Mouse (Mus musculus): ENCODE measurements at regions not wholly inside any gene's neighbourhood (a gene's known extent, or its start where the extent isn't known, plus 50 kb on each side); places are given as distances from the start of the nearest gene placed in this dataset.

GRCm38 (mm10) chr10:9537686-9538085 is 137.3 kb downstream of the Samd5 start:
- TF ChIP-seq CTCF (IDR thresholded peaks at IDR 0.05), result no peak
- TF ChIP-seq POLR2A (IDR thresholded peaks at IDR 0.05; ENCODE audit: insufficient read depth, low read depth, low read length), result no peak
- TF ChIP-seq EP300 (IDR thresholded peaks at IDR 0.05; ENCODE audit: insufficient read depth, low read depth, low read length), result no peak

Measured in heart, adult 2 months (tissue).